Mouse (Mus musculus): Measurements from ENCODE around the gene Zfp385b. TPM values are rescaled to one million over a fixed set of nuclear protein-coding genes. Genes with fewer than 3 reads are reported as not detected.

The Zfp385b gene
- total RNA-seq, 1 experiment from 2014 or later, result 1.9 TPM

DNA sequence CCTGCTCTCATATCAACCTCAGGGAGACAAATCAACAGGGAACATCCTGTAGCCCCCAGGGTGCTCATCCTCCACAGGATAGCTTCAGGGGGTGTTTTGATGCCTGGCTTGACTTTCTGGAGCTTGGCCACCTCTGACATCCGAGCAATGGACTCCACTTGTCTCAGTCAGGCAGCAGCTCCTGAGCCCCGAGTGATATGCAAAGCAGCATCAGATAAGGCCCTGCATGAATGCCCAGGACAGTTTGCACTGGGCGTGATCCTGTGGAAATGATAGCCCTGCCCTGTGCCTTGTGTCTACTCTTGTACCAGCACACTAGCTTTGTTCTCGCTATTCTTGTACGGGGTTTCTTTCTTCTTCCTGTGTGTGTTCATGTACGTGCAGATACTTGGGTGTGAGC lies 303.8 kb downstream of the Zfp385b start:
- no peak for DNase-seq

DNA sequence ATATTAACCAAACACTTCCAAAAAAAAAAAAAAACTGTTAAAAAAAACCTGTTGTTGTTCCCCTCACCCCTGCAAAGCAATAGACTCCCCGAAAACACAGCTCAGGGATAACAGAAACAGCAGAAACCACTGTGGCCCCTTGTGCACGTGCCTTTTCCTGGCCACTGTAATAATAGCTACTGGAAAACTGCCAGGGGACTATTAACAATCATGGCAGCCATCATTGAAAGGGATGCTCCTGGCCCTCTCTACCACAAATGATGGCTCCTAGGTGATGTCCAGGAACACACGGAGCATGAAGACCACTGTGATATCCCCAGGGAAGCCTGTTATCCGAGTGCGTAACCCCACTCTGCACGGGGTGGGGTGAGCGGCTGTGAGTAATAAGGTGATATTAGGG lies 304.4 kb downstream of the Zfp385b start:
- no peak for DNase-seq

DNA sequence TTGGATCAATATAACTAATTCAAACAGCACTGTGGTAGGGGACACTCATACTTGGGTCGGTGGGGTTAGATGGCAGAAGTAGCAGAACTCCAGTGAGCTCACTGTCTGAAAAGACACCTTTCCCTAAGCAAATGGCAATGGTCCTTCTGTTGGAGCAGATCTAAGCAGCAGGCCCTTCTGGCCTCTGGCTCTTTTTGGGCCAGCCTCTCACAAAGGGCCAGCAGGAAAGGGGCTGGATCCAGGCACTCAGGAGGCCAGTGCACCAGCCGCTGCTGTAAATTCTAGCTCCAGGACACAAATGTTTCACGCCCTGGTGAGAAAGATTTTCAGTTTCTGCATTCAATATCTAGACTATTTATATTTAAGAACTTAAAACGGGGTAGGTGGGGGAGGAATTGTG lies 305.0 kb downstream of the Zfp385b start:
- no peak for DNase-seq

DNA sequence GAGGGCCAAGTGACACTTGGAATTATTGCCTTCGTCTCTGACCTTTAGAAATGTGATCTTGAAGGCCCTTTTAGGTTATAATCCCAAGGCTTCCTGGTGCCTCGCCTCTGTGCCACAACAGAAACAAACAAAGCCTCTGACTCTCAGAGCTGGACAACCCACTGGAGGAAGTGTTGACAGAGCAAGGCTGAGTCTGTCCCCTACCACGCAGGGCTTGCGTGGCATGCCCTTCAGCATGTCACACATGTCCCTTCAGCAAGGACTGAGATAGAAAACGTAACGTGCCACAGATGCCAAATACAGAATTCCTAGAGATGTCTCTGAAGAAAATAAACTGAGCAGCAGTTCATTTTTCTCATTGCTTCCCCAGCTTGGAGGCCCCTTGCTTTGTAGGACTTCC lies 310.7 kb downstream of the Zfp385b start:
- DNase-seq, result no peak

DNA sequence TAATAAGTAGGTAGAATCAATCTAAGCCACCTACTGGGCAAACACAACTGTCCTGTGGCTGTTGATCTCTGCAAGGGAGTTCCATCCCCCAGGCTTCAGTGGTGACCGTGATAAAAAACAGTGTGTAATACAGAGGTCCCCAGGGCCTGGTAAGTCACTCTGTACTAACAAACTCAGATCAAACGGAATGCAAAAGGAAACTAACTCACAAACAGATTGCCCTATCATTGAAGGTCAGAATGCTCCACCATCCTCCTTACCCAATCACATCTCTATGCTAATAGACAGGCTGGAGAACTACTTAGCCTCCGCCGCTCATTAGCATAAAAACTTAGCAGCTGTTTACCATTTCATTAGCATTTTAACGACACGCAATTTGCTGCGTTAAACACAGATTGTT lies 313.1 kb downstream of the Zfp385b start:
- DNase-seq, result no peak

DNA sequence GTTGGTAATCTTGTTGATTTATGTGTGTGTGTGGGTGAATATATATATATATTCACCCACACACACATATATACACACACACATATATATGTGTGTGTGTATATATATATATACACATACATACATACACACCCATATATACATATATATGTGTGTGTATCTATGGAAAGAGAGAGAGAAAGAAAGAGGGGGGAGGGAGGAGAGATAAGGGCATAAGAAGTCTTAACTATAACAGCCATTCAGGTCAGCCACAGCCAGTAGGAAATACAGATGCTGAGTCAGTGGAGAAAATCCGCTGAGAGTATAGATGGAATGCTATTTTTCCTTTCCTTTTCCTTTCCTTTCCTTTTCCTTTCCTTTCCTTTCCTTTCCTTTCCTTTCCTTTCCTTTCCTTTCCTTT lies 313.8 kb downstream of the Zfp385b start:
- no peak for DNase-seq

GRCm38 (mm10) chr2:77503674-77504351 lies 315.6 kb downstream of the Zfp385b start:
- no peak for DNase-seq

DNA sequence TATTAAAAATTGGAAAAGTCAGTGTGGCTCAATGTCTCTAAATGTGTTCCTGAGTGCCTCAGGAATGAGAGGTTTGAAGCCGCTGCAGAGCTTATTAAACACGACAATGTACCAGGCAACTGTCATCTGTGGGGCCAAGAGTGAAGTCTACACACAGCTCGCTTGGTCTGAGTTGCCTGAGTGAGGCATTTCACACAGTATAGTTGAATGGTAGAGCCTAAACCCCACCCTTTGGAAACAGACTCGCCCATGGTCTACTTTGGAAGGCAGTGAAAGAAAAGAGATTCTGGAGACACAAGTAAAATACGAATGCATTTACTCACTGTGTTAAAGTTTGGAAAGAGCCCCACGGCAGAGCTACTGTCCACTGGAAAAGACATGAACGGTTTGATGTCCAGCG lies 316.2 kb downstream of the Zfp385b start:
- no peak for DNase-seq

GRCm38 (mm10) chr2:77502458-77502857 lies 317.0 kb downstream of the Zfp385b start:
- no peak for DNase-seq

GRCm38 (mm10) chr2:77500480-77500879 lies 319.0 kb downstream of the Zfp385b start:
- DNase-seq, result no peak

DNA sequence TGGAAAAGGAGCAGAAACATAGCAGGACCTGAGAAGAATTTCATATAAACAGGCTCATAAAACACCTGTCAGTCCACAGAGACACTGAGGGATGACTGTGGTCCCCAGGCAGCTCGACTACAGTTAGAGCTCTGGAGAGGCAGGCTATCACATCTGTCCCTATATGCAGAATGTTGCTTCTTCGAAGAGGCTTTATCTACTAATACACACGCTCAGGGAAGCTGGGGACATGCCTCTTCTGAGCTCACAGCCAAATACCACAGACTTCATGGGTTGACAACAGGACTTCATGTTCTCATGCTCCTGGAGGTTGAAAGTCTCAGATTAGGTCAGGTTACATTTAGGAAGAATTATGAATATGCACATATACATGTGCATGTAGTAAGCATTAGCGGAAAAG lies 321.1 kb downstream of the Zfp385b start:
- no peak for DNase-seq

- no peak for DNase-seq
These were observed 321.5 kb downstream of the Zfp385b start for GRCm38 (mm10) chr2:77497942-77498341.

DNA sequence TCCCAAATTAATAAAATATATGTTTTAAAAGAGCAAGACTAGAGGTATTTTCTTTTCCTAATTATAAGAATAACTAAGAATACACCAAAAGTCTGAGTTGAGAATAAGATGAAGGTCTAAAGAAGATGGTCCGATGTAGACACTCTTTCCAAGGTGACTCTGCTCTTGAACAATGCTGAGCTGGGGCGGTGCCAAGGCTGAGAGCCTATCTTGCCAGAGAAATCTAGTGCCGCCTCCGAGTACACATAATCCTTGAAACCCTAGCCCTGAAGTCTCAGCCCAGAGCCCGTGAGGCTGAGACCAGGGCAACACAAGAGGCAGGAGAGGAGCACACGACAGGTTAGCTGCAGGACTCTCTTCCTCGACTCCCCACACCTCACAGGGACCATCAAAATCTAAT lies 323.4 kb downstream of the Zfp385b start:
- peak; percentile 57 for DNase-seq

- DNase-seq, result no peak
These were observed 324.1 kb downstream of the Zfp385b start for GRCm38 (mm10) chr2:77495344-77495743.

GRCm38 (mm10) chr2:77493695-77494094 lies 325.7 kb downstream of the Zfp385b start:
- no peak for DNase-seq

DNA sequence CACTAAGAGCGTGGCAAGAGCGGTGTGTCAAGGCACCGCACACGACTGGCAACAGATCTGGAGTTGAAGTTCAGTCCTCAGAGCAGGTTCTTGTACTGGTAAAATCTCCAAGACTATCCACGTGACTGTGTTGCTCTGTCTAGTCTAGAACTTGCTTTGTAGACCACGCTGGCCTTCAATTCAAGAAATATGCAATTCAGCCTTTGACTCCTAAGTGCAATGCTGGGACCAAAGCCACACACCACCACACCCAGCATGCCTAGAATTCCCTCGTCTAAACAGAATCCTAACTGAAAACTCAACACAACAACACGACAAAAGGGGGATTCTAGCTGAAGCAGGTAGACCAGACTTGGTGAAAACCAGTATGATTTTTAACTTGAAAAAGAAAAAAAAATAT lies 332.3 kb downstream of the Zfp385b start:
- no peak for DNase-seq

DNA sequence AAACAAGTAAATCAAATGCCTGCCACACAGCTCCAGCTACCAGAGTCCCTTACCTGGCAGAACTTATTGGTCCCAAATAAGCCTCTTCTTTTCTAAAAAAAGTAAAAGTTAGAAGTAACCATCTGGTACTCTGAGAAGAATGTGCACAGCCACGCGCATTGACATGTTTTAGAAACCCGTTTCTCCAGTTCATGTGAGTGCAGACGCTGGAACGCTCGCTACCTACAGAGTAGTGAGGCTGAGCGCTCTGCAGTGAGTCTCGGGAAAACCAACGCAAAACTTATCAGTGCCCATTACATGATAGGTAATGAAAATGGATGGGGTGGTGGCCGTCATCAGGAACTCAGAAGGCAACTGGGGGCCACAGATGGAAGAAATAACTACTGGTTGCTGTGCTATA lies 338.2 kb downstream of the Zfp385b start:
- no peak for DNase-seq

DNA sequence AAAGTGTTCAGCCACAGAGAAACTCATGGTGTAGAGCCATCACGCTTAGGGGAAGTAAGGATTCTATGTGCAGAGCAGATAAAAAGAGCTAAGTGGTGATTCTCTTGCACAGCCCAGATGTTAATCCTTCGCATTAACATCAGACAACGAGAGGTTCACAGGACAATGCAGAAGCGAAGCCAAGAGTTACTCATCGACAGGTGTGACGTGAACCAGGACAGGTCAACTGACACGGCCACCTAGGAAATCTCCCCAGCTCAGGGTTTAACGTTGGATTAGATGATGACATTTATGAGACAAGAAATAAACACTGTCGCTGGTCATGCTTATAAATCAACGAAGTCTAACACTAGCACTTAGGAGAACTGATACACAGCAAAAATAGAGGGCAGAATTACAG lies 341.9 kb downstream of the Zfp385b start:
- DNase-seq, result no peak

DNA sequence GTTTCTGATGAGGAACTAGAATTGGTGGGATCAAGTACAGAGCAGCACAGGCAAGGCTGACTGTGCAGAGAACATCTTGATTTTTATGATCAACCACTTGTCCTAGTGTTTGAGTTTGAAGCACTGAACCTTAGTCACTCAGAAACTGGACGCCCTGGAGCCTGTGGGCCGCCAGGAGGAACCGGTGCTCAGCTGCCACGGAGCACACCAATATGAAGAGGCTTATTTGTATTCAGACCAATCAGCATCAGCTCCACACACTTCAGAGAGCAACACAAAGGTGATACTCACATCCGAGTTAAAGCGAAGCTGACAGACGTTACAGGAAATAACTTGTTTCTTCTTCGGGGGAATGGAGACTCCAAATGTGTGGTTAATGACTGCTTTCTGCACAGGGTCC lies 343.0 kb downstream of the Zfp385b start:
- no peak for DNase-seq

DNA sequence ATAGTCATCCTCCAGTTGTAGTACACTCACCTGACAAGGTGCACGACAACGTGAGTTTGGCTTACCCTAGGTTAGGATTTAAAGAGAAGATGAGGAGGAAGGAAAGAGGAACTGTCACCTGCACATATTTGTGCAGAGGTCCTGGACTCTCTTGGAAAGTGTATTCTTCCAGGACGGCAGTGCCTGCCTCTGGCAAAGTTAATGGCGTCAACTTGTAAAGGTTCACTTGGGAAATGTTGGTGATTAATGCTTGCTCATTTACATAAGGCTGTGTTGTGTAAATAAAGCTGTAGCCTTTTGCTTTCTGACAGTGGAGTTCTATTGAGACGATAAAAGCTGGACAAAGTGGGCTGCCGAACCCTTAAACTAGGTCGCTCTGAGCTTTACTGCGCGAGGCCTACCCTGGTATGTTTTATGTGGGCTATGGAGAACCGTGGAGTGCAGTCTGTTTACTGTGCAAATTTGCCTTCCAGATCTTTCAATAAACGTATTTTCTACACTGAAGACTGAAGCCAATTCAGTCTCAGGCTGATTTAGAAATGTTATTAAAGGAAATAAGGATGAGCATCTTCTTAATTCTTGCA lies 347.1 kb downstream of the Zfp385b start:
- DNase-seq, result no peak

GRCm38 (mm10) chr2:77470716-77471115 lies 348.7 kb downstream of the Zfp385b start:
- DNase-seq, result no peak

DNA sequence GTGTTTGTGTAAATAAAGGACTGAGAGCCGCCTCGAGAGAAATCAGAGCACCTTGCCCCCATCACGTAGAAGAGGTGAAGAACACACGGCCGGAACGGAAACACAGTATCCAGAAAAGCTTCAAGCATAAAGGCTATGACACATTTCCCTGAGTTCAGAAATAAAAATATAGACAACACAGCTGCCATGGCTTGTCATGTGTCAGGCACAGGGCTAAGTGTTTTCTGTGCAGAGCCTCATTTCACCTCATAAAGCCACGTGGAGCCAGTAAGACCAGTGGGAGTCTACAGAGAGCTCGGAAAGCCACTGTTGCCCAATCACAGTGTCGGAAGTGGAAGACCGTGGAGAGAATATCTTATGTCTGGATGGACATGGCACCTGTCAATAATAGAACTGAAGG lies 358.0 kb downstream of the Zfp385b start:
- no peak for DNase-seq

GRCm38 (mm10) chr2:77460011-77460410 lies 359.4 kb downstream of the Zfp385b start:
- no peak for DNase-seq

GRCm38 (mm10) chr2:77458431-77458830 lies 361.0 kb downstream of the Zfp385b start:
- no peak for DNase-seq

GRCm38 (mm10) chr2:77457120-77457519 lies 362.3 kb downstream of the Zfp385b start:
- DNase-seq, result no peak
